Mouse (Mus musculus) Patski (cell line): Measurements from ENCODE around the gene Fst. TPM values are rescaled to one million over a fixed set of nuclear protein-coding genes. Genes with fewer than 3 reads are reported as not detected.
A peak's percentile ranks its signal among the peaks of the same experiment; 100 is the strongest.

Experiments
- ATAC-seq: fragments of 100-300 bp; one replicate; pipeline ENCODE4 v1.8.0; 2021
- CTCF ChIA-PET: fragments of 350-600 bp; sonication (Branson Sonifier 250); formaldehyde crosslinking; loops from one replicate; lab custom pipeline; 2022; ENCODE audit warnings: inconsistent platforms; lab: Charles Lee
- POLR2A ChIA-PET: fragments of 350-600 bp; sonication (Branson Sonifier 250); formaldehyde crosslinking; loops from one replicate; lab custom pipeline; 2022; ENCODE audit warnings: antibody characterized with exemption, inconsistent platforms; lab: Charles Lee
- DNase-seq: peaks from one replicate; pipeline ENCODE4 v3.0.0-alpha.2; 2011; ENCODE audit warnings: low read depth, low spot score
- H3K27me3 ChIP-seq: fragments of 371-371 bp; one replicate; pipeline ENCODE4 v1.5.1; 2021
- CTCF ChIP-seq: fragments of 100-300 bp; IDR thresholded peaks from one replicate; pipeline ENCODE4 v1.5.1; 2021
- in situ Hi-C: fragments of 300-500 bp; cut with MboI; formaldehyde crosslinking; loops from 3 replicates; pipeline ENCODE4 v1.11.1; 2018; ENCODE audit warnings: low pct_unique_long_range_greater_than_20kb, mixed read lengths
- polyA plus RNA-seq: library from polyadenylated mRNA; unstranded; gene quantifications from one replicate; pipeline ENCODE4 v1.2.3, GENCODE M21; 2021

The Fst gene
- polyA plus RNA-seq: 2,016 TPM

DNA sequence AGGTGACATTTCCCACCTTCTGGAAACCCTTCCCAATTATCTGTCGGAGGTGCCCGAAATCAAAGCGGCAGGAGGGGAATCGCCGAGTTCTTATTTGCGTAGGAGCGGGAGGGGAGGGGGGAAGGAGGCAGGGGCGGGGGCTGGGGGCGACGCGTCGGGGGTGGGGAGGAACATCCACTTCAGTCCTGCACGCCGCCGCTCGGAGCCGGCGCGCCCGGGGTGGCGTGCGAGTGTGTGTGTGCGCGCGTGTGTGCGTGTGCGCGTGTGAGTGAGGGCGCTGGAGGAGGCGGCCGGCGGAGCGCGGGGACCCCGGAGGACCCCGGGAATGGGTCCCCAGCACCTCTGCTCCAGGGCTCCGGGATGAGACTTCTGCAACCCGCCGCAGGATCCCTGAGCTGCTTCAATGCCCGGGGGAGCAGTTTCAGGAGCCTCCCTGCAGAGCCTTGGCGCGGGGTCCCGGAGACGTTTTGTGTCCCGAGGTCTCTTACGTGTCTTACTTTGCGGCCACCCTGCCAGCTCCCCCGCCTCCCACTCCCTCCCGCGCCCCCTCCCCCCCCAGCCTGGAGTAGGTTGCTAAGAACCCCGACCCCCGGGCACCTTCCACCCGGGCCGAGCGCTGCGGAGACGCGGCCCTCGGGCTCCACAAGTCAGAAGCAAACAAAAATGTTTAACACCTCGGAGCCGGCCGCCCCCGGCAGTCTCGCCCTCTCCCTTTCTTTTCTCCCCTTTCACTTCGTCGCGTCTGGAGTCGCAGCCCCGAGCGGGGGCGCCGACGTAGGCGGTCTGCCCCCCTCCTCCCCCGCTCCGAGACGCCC is at the start of gene Fst:
Gene Fst, minus strand, starts transcription at position 66 of the 815 bp plus-strand sequence.
- in situ Hi-C loops: loop anchor here (5.0 to 10.0 kb wide), 2 partner anchors 134 to 298 kb away; no protein-coding TSS in a partner anchor
- no peak for TF ChIP-seq CTCF
- ChIA-PET POLR2A (interaction anchor here (0.7 to 5.5 kb wide), 6 partner anchors 9 to 298 kb away, joined by 3 to 49 read pairs (median 5); no protein-coding TSS in a partner anchor), CTCF (interaction anchor here (0.8 kb wide), 1 partner anchor 298 kb away, joined by 3 read pairs; no protein-coding TSS in a partner anchor)
- no peaks in the 10 kb centered on the region for H3K27me3 ChIP-seq
- ATAC-seq (peak; percentile 31), DNase-seq (no peak)

DNA sequence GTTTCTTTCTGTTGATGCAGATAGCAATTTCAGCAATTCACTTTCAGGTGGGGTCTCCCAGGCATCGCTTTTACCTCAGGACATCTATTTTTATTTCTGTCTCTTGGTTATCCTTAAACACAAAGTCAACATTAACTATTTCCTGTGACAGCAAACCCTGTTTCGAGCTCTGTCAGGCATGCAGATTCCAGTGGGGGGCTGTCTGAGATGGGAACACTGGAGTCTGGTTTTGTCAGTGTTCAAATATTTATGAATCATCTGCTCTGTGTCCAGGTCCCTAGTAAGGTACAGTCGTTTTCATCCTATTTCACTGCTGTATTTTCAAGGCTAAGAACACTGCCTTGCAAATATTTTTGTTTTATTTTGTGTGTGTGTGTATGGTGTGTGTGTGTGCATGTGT is 35.1 kb upstream of the Fst start:
- peak; percentile 40 for TF ChIP-seq CTCF
- ChIA-PET CTCF (no interaction called here), POLR2A (no interaction called here)
- ATAC-seq: peak; percentile 85
- H3K27me3 ChIP-seq: no peaks in the 10 kb centered on the region
- in situ Hi-C loops: loop anchor here (10.0 kb wide), 1 partner anchor 161 kb away; no protein-coding TSS in a partner anchor
- peak; percentile 64 for DNase-seq

DNA sequence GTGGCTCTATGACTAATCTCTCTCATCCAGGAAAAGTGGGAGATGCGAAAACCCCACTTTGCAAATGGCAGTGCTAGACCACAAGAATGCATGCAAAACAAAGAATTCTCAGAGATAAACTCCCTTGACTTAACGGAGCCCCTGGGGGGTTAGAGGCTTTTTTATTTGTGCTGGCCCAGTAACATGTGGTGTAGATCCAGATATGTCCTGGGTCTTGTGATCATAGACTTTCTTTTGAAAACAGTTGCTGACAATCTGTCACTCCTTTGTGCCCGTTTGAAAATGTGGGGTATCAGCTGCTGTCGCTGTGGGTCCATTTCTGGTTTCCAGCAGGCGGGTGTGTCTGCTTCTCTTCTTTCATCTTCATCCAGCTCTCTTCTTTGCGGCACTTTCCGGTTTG is 29.4 kb upstream of the Fst start:
- ChIA-PET POLR2A (interaction anchor here (0.6 kb wide), 1 partner anchor 152 kb away, joined by 3 read pairs; no protein-coding TSS in a partner anchor), CTCF (interaction anchor here (0.7 to 1.2 kb wide), 3 partner anchors 11 to 27 kb away, joined by 3 read pairs; no protein-coding TSS in a partner anchor)
- peak; percentile 67 for ATAC-seq
- peak; percentile 66 for DNase-seq
- in situ Hi-C loops: no loop called here
- no peak for TF ChIP-seq CTCF
- no peaks in the 10 kb centered on the region for H3K27me3 ChIP-seq

DNA sequence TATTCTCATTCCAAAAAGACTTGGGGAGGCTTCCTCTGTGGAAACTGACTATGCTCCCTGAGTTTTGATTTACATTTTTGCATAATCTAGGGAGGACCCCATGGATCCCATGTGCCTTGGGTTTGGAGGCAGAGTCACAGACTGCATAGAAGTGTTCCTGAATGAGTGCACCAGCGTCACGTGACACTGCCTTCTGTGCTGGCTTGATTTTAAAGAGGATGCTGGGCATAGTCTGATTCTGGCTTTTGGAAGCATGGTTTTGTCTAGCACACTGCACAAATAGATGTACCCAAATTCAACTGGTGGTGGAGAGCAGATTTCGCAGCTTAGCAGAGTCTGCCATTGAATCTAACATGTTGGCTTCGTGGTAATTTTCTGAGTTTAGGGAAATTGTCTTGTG is 19.6 kb upstream of the Fst start:
- no peak for TF ChIP-seq CTCF
- ChIA-PET CTCF (no interaction called here), POLR2A (interaction anchor here (0.6 kb wide), 1 partner anchor 1316 kb away, joined by 5 read pairs; no protein-coding TSS in a partner anchor)
- no peaks in the 10 kb centered on the region for H3K27me3 ChIP-seq
- ATAC-seq: no peak
- DNase-seq: no peak
- in situ Hi-C loops: no loop called here

GRCm38 (mm10) chr13:114469945-114470344 is 11.2 kb upstream of the Fst start:
- H3K27me3 ChIP-seq: no peaks in the 10 kb centered on the region
- ATAC-seq: no peak
- in situ Hi-C loops: no loop called here
- CTCF ChIA-PET: interaction anchor here (2.0 kb wide), 1 partner anchor 9 kb away, joined by 8 read pairs; no protein-coding TSS in a partner anchor
- DNase-seq: no peak
- TF ChIP-seq CTCF: no peak
- POLR2A ChIA-PET: no interaction called here

DNA sequence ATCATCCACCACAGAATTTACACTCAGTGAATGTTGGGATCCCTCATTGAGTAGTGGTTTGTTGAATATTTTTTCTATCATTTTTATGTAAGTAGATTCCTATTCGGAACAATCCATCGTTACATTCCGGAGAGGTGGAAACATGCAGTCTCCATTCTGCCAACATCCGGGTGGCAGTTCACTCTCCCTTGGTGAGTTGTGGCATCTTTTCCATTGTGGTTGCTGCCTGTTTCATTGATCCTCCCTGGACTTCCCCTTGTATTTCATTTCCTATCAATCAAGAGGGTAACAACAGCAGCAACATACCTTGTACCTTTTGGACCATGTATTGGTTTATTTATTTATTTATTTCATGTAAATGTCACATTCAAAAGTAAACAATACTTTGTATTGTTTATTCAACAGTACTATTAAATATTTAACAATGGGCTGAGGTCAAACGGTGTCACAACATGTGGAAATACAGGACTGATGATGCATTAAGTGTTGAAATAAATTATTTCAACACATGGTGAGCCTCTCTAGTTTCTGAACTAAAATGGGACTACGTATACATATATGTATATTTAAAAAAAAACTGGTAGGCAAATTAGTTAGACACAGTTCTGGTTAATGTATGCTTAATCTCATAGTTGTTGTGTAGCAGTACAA is 7.6 kb upstream of the Fst start:
- no peaks in the 10 kb centered on the region for H3K27me3 ChIP-seq
- in situ Hi-C loops: no loop called here
- CTCF ChIA-PET: no interaction called here
- DNase-seq (no peak), ATAC-seq (no peak)
- POLR2A ChIA-PET: interaction anchor here (0.6 kb wide), 1 partner anchor 202 kb away, joined by 3 read pairs; no protein-coding TSS in a partner anchor
- TF ChIP-seq CTCF: no peak

DNA sequence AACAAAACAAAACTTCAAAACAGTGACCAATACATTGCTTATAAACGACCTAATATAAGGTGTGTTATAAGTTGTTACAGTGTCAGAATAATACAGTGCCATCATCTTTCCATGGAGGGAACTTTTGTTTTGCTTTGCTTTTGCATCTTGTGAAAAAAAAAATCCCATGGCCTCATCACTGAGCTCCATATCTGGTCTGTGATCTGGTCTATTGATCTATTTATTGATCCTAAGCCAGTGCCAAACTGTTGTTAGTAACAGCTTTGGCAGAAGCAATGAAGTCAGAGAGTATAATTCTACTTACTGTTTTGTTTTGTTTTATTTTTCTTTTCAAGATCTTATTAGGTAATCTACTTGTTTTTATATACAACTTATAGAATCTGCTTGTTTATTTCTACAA is 6.6 kb upstream of the Fst start:
- no peak for DNase-seq
- POLR2A ChIA-PET: no interaction called here
- CTCF ChIA-PET: no interaction called here
- no peak for TF ChIP-seq CTCF
- no peaks in the 10 kb centered on the region for H3K27me3 ChIP-seq
- ATAC-seq: no peak
- in situ Hi-C loops: no loop called here

DNA sequence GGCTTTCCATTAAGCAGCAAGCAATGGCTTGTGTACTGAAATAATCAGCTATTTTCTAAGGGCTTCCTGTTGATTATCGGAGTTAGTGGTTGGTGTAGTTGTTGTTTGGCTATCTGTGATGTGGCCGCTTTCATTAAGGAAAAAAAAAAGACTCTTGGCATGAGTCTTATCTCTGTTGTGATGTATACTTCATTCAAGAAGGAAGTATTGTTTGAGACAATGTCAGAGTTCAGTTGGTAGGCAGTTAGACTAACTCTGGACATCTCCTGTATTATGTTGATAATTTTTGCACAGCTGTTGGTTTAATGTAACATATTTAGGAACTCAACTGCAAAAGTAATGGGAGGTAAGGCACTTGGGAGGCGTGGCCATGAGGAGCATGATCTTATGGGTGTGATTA is 6.1 kb upstream of the Fst start:
- CTCF ChIA-PET: no interaction called here
- in situ Hi-C loops: no loop called here
- no peaks in the 10 kb centered on the region for H3K27me3 ChIP-seq
- no peak for ATAC-seq
- TF ChIP-seq CTCF: no peak
- POLR2A ChIA-PET: no interaction called here
- no peak for DNase-seq

- CTCF ChIA-PET: interaction anchor here (1.2 to 1.3 kb wide), 2 partner anchors 13 to 25 kb away, joined by 3 read pairs; no protein-coding TSS in a partner anchor
- POLR2A ChIA-PET: no interaction called here
- in situ Hi-C loops: no loop called here
- H3K27me3 ChIP-seq: no peaks in the 10 kb centered on the region
- ATAC-seq: no peak
- no peak for DNase-seq
- no peak for TF ChIP-seq CTCF
Measured at GRCm38 (mm10) chr13:114462548-114463408, 4.0 kb upstream of the Fst start.
